Mouse (Mus musculus): Measurements from ENCODE around the gene Catsperg1. TPM values are rescaled to one million over a fixed set of nuclear protein-coding genes. Genes with fewer than 3 reads are reported as not detected.

The Catsperg1 gene
- polyA plus RNA-seq, 1 experiment from 2014 or later, result 1.8 TPM

GRCm38 (mm10) chr7:29180854-29181236 is 33.0 kb downstream of the Catsperg1 start:
- H3K27ac ChIP-seq, result no peak overlapping the region

DNA sequence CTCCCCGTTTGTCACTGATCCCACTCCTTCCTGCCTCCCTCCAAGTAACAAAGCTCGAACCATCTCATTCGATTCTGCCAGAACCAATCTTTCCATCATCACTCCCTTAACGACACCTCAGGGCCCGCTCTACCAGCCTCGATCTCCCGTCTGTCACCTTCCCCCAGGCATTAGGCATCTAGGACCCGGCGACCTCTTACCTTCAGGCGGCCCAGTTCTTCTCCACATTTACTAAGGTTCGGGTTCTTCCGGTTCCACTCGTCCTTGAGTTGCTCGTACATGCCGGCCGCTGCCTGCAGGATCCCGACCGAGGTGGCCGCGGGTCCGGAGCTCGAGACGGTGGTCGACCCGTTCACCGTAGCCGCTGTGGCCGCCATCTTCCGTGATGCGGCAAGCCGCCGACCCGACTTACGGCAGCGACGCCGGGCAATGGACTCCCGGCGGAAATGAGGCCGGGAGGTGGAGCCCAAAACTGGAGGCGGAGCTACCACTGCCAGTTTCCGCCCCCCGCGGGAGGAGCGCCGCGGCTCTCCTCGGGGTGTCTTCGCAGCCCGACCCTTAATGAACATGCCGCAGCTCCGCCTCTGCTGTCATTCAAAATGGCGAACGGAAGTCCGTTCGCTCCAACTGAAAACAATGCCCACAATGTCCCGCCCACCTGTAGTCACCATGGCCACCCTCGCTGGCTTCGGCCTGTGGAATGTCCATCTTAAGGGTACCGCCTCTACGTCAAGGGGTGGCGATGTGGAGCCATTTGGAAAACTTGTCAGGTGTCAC is 33.6 kb downstream of the Catsperg1 start, which contains the start of gene Psmd8:
Gene Psmd8 (minus strand): TSS at position 625 of the 777 bp plus-strand sequence.
- Histone ChIP-seq H3K27ac (peak within 1 kb of the TSS; percentile 5; the same call in 1 of the 2 replicates), H3K9ac (peak within 1 kb of the TSS; percentile 78), H3K4me1 (peaks cover 14% of the 10 kb centered on the region), H3K9me3 (no peaks in the 10 kb centered on the region), H3K4me2 (replicated peaks) (peak within 1 kb of the TSS; percentile 86), H3K4me3 (peak within 1 kb of the TSS; percentile 64), H3K27me3 (replicated peaks) (no peaks in the 10 kb centered on the region), H3K36me3 (peaks cover 19% of the 10 kb centered on the region)
- peak; percentile 93 for ATAC-seq (ENCODE audit: low FRiP score, low read depth)
- under 1% methylated on average over 62 of the region's 62 CpGs for WGBS

More at GRCm38 (mm10) chr7:29180854-29181236, 33.0 kb downstream of the Catsperg1 start:
- WGBS, result 45% methylated on average over 5 of the region's 5 CpGs
- Histone ChIP-seq H3K36me3 (peaks cover 13% of the 10 kb centered on the region), H3K9ac (no peak overlapping the region), H3K4me3 (peak overlapping the region; percentile 13), H3K4me2 (replicated peaks) (peak overlapping the region; percentile 86), H3K27me3 (replicated peaks) (no peaks in the 10 kb centered on the region), H3K4me1 (peaks cover 14% of the 10 kb centered on the region), H3K9me3 (no peaks in the 10 kb centered on the region)
- ATAC-seq (ENCODE audit: low FRiP score, low read depth), result peak; percentile 49

GRCm38 (mm10) chr7:29179323-29179722 is 34.5 kb downstream of the Catsperg1 start:
- Histone ChIP-seq H3K4me1 (peaks cover 14% of the 10 kb centered on the region), H3K27ac (no peak overlapping the region), H3K36me3 (peaks cover 28% of the 10 kb centered on the region), H3K9me3 (no peaks in the 10 kb centered on the region), H3K4me2 (replicated peaks) (peak overlapping the region; percentile 86), H3K27me3 (replicated peaks) (peaks cover 8% of the 10 kb centered on the region), H3K9ac (peak overlapping the region; percentile 78), H3K4me3 (peak overlapping the region; percentile 64)
- ATAC-seq (ENCODE audit: low FRiP score, low read depth), result no peak
- 67% methylated on average over 7 of the region's 7 CpGs for WGBS

DNA sequence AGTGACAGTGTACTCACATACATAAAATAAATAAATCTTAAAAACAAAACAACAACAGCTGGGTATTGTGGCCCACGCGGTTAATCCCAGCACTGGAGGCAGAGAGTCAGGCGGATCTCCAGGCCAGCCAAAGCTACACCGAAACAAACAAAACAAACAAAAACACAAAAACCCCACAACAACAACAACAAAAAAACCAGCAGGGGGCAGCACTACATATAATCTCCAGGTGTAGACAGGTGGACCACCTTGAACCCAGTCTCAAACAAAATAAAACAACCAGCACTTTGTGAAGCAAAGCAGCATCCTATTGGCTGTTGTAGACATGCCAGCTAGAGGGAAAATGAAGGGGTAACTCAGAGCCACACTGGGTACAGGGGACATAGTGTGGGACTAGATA is 35.7 kb downstream of the Catsperg1 start:
- H3K27ac ChIP-seq, result no peak overlapping the region
- no peak for ATAC-seq (ENCODE audit: low FRiP score, low read depth)

DNA sequence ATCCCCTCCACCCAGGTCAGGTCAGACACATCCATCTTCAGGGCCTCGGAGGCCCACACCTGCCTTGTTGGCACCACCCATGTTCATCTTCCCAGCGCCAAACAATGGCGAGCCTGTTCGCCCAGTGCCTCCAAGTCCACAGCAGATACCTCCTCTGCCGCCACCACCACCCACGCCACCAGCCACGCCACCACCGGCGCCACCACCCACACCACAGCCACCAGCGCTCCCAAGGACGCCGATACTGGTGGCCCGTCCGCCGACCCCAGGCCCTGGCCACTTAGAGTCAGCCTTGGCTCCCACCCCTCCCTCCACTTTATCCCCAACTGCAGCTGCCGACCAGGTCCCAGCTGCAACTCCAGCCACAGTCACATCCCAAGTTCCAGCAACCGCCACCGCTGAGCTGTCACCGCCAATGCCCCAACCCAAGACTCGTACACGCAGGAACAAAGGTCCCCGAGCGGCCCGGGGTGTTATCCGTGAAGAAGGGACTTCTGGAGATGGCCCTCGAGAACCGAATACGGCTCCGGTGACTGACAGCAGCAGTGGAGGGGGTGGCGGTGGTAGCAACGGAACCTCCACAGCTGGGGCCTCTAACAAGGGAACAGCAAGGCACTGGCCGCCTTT is 41.3 kb downstream of the Catsperg1 start:
- no peak for ATAC-seq (ENCODE audit: low FRiP score, low read depth)
- no peak overlapping the region for H3K9ac ChIP-seq
- peaks cover 48% of the 10 kb centered on the region for H3K27me3 ChIP-seq (replicated peaks)
- peaks cover 43% of the 10 kb centered on the region for H3K36me3 ChIP-seq
- H3K4me2 ChIP-seq (replicated peaks), result peak overlapping the region; percentile 68
- H3K9me3 ChIP-seq, result no peaks in the 10 kb centered on the region
- H3K27ac ChIP-seq, result no peak overlapping the region
- 33% methylated on average over 32 of the region's 32 CpGs for WGBS
- no peak overlapping the region for H3K4me3 ChIP-seq
- peaks cover 47% of the 10 kb centered on the region for H3K4me1 ChIP-seq

More for the DNA sequence above, 35.7 kb downstream of the Catsperg1 start:
- Histone ChIP-seq H3K4me2 (replicated peaks) (no peak overlapping the region), H3K27me3 (replicated peaks) (peaks cover 20% of the 10 kb centered on the region), H3K36me3 (peaks cover 40% of the 10 kb centered on the region), H3K4me1 (peaks cover 17% of the 10 kb centered on the region), H3K4me3 (no peak overlapping the region), H3K9me3 (no peaks in the 10 kb centered on the region), H3K9ac (no peak overlapping the region)
- WGBS, result 91% methylated on average over 4 of the region's 4 CpGs

GRCm38 (mm10) chr7:29171562-29172097 is 42.2 kb downstream of the Catsperg1 start:
- no peak for ATAC-seq (ENCODE audit: low FRiP score, low read depth)
- H3K4me3 ChIP-seq, result peak overlapping the region; percentile 20
- WGBS, result 7% methylated on average over 34 of the region's 34 CpGs
- H3K9me3 ChIP-seq, result no peaks in the 10 kb centered on the region
- peak overlapping the region; percentile 68 for H3K4me2 ChIP-seq (replicated peaks)
- no peak overlapping the region for H3K27ac ChIP-seq
- peaks cover 49% of the 10 kb centered on the region for H3K27me3 ChIP-seq (replicated peaks)
- H3K4me1 ChIP-seq, result peaks cover 47% of the 10 kb centered on the region
- H3K36me3 ChIP-seq, result peaks cover 38% of the 10 kb centered on the region
- peak overlapping the region; percentile 43 for H3K9ac ChIP-seq

GRCm38 (mm10) chr7:29170755-29171561 is 42.9 kb downstream of the Catsperg1 start:
- H3K9me3 ChIP-seq, result no peaks in the 10 kb centered on the region
- no peak overlapping the region for H3K27ac ChIP-seq
- WGBS, result 2% methylated on average over 43 of the region's 43 CpGs
- peak overlapping the region; percentile 68 for H3K4me2 ChIP-seq (replicated peaks)
- H3K4me1 ChIP-seq, result peaks cover 47% of the 10 kb centered on the region
- peaks cover 31% of the 10 kb centered on the region for H3K36me3 ChIP-seq
- peak overlapping the region; percentile 66 for H3K4me3 ChIP-seq
- no peak for ATAC-seq (ENCODE audit: low FRiP score, low read depth)
- peaks cover 49% of the 10 kb centered on the region for H3K27me3 ChIP-seq (replicated peaks)
- H3K9ac ChIP-seq, result peak overlapping the region; percentile 43

- Histone ChIP-seq H3K9ac (peak within 1 kb of the TSS; percentile 68), H3K27ac (peak within 1 kb of the TSS; percentile 47), H3K4me1 (peaks cover 47% of the 10 kb centered on the region), H3K4me2 (replicated peaks) (peak within 1 kb of the TSS; percentile 68), H3K4me3 (peak within 1 kb of the TSS; percentile 66), H3K27me3 (replicated peaks) (peaks cover 49% of the 10 kb centered on the region), H3K9me3 (no peaks in the 10 kb centered on the region), H3K36me3 (peaks cover 26% of the 10 kb centered on the region)
- peak; percentile 51 for ATAC-seq (ENCODE audit: low FRiP score, low read depth)
- WGBS, result under 1% methylated on average over 30 of the region's 30 CpGs
These were observed 43.6 kb downstream of the Catsperg1 start, which contains the start of the genes Ggn and Spred3 for GRCm38 (mm10) chr7:29170066-29170754. TSS of gene Ggn (plus strand) at chr7:29170210. TSS of gene Spred3 (minus strand) at chr7:29170411.

- H3K27ac ChIP-seq, result peak overlapping the region; percentile 47
- H3K27me3 ChIP-seq (replicated peaks), result peaks cover 42% of the 10 kb centered on the region
- peak overlapping the region; percentile 66 for H3K4me3 ChIP-seq
- no peaks in the 10 kb centered on the region for H3K9me3 ChIP-seq
- H3K9ac ChIP-seq, result peak overlapping the region; percentile 68
- H3K4me1 ChIP-seq, result peaks cover 47% of the 10 kb centered on the region
- H3K36me3 ChIP-seq, result peaks cover 18% of the 10 kb centered on the region
- peak overlapping the region; percentile 68 for H3K4me2 ChIP-seq (replicated peaks)
- peak; percentile 77 for ATAC-seq (ENCODE audit: low FRiP score, low read depth)
- under 1% methylated on average over 26 of the region's 39 CpGs for WGBS
These were observed 44.4 kb downstream of the Catsperg1 start for GRCm38 (mm10) chr7:29169231-29170065.

GRCm38 (mm10) chr7:29168791-29169230 is 45.0 kb downstream of the Catsperg1 start:
- H3K9me3 ChIP-seq, result no peaks in the 10 kb centered on the region
- no peak overlapping the region for H3K27ac ChIP-seq
- under 1% methylated on average over 14 of the region's 14 CpGs for WGBS
- peak overlapping the region; percentile 68 for H3K9ac ChIP-seq
- peak overlapping the region; percentile 66 for H3K4me3 ChIP-seq
- peak overlapping the region; percentile 68 for H3K4me2 ChIP-seq (replicated peaks)
- H3K36me3 ChIP-seq, result peaks cover 13% of the 10 kb centered on the region
- H3K27me3 ChIP-seq (replicated peaks), result peaks cover 35% of the 10 kb centered on the region
- peak; percentile 14 for ATAC-seq (ENCODE audit: low FRiP score, low read depth)
- peaks cover 47% of the 10 kb centered on the region for H3K4me1 ChIP-seq
